Mouse (Mus musculus) myocyte (in vitro differentiated cells): ENCODE results near the gene Map4k3.

ENCODE experiments used
- CEBPB ChIP-seq: IDR thresholded peaks from 2 replicates; pipeline ENCODE4 v1.6.1; 2011; ENCODE audit warnings: mild to moderate bottlenecking, moderate library complexity; ENCODE audit not compliant: poor library complexity, insufficient read depth, severe bottlenecking
- E2F4 ChIP-seq: IDR thresholded peaks from one replicate; pipeline ENCODE4 v1.6.1; 2011; ENCODE audit warnings: mild to moderate bottlenecking, control low read depth, moderate library complexity; ENCODE audit not compliant: insufficient read depth
- POLR2A ChIP-seq: IDR thresholded peaks from one replicate; pipeline ENCODE4 v1.6.1; 2011; ENCODE audit warnings: low read depth, mild to moderate bottlenecking, control low read depth, moderate library complexity; ENCODE audit not compliant: insufficient read length
- TCF12 ChIP-seq: IDR thresholded peaks from one replicate; pipeline ENCODE4 v1.6.1; 2011; ENCODE audit warnings: mild to moderate bottlenecking, control low read depth; ENCODE audit not compliant: poor library complexity, insufficient read depth, severe bottlenecking
- USF1 ChIP-seq: IDR thresholded peaks from one replicate; pipeline ENCODE4 v1.6.1; 2011; ENCODE audit warnings: low read depth, mild to moderate bottlenecking, control low read depth, moderate library complexity

DNA sequence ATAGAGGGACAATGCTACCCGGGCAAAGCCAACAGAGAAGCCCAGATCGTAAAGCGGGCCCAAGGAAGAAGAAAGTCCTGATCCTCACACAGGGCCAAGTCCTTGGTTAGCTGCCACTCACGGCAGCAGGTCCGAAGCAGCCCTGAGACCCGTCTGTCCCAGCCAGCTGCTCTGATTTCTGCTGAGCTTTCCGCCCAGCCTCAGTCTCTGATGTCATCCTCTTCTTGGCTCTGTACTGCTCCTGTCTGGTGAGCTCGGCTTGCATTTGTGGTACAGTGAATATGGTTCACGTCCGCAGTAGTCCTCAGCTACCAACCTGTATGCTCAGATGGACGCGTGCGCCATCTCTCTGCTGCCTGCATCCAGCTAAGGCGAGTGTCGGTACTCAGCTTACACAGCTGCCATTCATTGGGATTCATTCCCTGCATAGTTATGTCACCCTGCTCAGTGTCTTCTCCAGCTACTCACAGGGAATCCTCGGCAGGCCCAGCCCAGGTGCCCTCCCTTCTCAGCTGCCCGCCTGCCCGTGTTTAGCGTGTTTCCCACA lies 125.1 kb downstream of the Map4k3 start:
- TF ChIP-seq POLR2A (no peak), TCF12 (no peak), E2F4 (no peak), USF1 (no peak), CEBPB (no peak)
